Comparison of ENCODE assay signal across 9 mouse cellular contexts in the genomic region with DNA sequence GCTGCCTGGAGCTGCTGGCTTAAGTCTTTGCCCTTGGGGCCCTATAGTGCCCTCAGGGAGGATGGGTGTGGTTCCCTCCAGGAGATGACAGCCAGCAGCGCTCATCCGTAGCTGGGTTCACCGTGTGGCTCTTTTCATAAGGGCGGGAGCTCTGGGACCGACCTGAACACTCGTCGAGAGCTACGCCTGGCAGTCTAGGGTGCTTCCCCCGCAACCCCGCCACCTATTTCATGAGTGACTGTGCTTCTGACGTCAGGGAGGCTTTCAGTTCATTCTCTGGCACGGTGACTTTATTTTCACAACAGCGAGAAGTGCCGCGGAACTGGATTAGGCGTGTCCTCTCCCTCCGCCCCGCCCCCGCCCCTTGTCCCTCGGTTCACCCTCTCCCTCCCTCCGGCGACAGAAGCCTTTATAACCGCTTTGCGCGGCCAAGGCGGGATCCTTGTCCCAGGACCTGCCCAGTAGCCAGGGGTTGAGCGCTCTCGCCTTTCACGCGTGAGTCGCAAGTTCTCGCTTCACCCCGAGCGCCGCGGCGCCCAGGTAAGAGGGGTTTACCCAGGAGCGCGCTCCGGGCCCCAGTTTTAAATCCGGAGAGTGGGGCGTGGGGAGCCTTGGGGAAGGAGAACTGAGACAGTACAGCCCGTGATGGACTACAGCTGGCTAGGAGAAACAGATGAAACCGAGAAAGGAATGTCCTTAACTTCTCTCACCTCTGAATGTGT. TPM values are rescaled to one million over a fixed set of nuclear protein-coding genes. Genes with fewer than 3 reads are reported as not detected.
DNase-seq lines count a peak whose midpoint lies in the region; ATAC-seq lines count a peak whose summit lies in the region.
"Had no signal": no experiment of that assay in that cellular context is flagged by ENCODE, and none has a peak within 500 bp of the region (broad histone marks: within the 10 kb centered on the region; RNA-seq: fewer than 3 reads in every experiment).

Gprc5a (plus strand) TSS at position 416 of the 722 bp plus-strand sequence.

- WGBS in forebrain, embryonic 15.5 days = under 1% methylated on average over 44 of the region's 44 CpGs
- WGBS in hindbrain, embryonic 14.5 days = 1% methylated on average over 44 of the region's 44 CpGs
- 1% methylated on average over 44 of the region's 44 CpGs for WGBS in liver, embryonic 11.5 days

- H3K4me3 ChIP-seq in forebrain, embryonic 15.5 days = peak within 1 kb of the TSS; percentile 43
- peak within 1 kb of the TSS; percentile 31 for H3K4me3 ChIP-seq in hindbrain, embryonic 14.5 days (replicated peaks; ENCODE audit: low read length)
- peak within 1 kb of the TSS; percentile 47 for H3K4me3 ChIP-seq in liver, embryonic 11.5 days (ENCODE audit: low read depth, low read length)

- H3K36me3 ChIP-seq in forebrain, embryonic 15.5 days = no peaks in the 10 kb centered on the region
- H3K36me3 ChIP-seq in hindbrain, embryonic 14.5 days (replicated peaks; ENCODE audit: control insufficient read depth, insufficient read depth) = no peaks in the 10 kb centered on the region
- no peaks in the 10 kb centered on the region for H3K36me3 ChIP-seq in liver, embryonic 11.5 days (ENCODE audit: control insufficient read depth, insufficient read depth, low read length)
- H3K36me3 ChIP-seq: G1E had no signal

- H3K4me1 ChIP-seq in forebrain, embryonic 15.5 days = peaks cover 10% of the 10 kb centered on the region; the same call in 1 of the 2 replicates
- 0 out of 2 replicates have a peak, but pooled peaks cover 3% of the 10 kb centered on the region for H3K4me1 ChIP-seq in hindbrain, embryonic 14.5 days (replicated peaks; ENCODE audit: control insufficient read depth, insufficient read depth, low read length)
- peaks cover 13% of the 10 kb centered on the region for H3K4me1 ChIP-seq in liver, embryonic 11.5 days (replicated peaks; ENCODE audit: control insufficient read depth, insufficient read depth, low read length)

- H3K9ac ChIP-seq in forebrain, embryonic 15.5 days (replicated peaks) = peak within 1 kb of the TSS; percentile 39
- H3K9ac ChIP-seq in hindbrain, embryonic 14.5 days = peak within 1 kb of the TSS; percentile 32; the same call in 1 of the 2 replicates
- peak within 1 kb of the TSS; percentile 44 for H3K9ac ChIP-seq in liver, embryonic 11.5 days (ENCODE audit: low read depth, low read length)

- peak; percentile 48; the same call in 1 of the 2 replicates for ATAC-seq in forebrain, embryonic 15.5 days (replicated peaks)
- peak; percentile 40; the same call in 1 of the 2 replicates for ATAC-seq in hindbrain, embryonic 14.5 days (ENCODE audit: low FRiP score)
- peak; percentile 85 for ATAC-seq in liver, embryonic 11.5 days (replicated peaks; ENCODE audit: low FRiP score)
- peak; percentile 76 for ATAC-seq in monocyte, adult 5-6 weeks (replicated peaks; ENCODE audit: insufficient number of reproducible peaks, low FRiP score, low TSS enrichment, poor library complexity, severe bottlenecking)

- H3K27ac ChIP-seq in forebrain, embryonic 15.5 days (replicated peaks) = no peak within 1 kb of the TSS
- H3K27ac ChIP-seq in hindbrain, embryonic 14.5 days = no peak within 1 kb of the TSS
- no peak within 1 kb of the TSS for H3K27ac ChIP-seq in liver, embryonic 11.5 days (ENCODE audit: low read depth, low read length)

- peak within 1 kb of the TSS; percentile 82 for H3K4me2 ChIP-seq in forebrain, embryonic 15.5 days (replicated peaks)
- peak within 1 kb of the TSS; percentile 55 for H3K4me2 ChIP-seq in hindbrain, embryonic 14.5 days (replicated peaks)
- H3K4me2 ChIP-seq in liver, embryonic 11.5 days = peak within 1 kb of the TSS; percentile 81

- H3K9me3 ChIP-seq in forebrain, embryonic 15.5 days = no peaks in the 10 kb centered on the region
- H3K9me3 ChIP-seq in hindbrain, embryonic 14.5 days (ENCODE audit: control insufficient read depth, low read length) = no peaks in the 10 kb centered on the region
- H3K9me3 ChIP-seq in liver, embryonic 11.5 days (ENCODE audit: control insufficient read depth, low read length) = no peaks in the 10 kb centered on the region
- H3K9me3 ChIP-seq: G1E had no signal

- DNase-seq in cerebellum, postnatal 14 days = peak; percentile 16 to 22
- DNase-seq in cerebellum, adult 11 months = no peak
- peak; percentile 10 to 14 for DNase-seq in adrenal gland, postnatal 4 days (ENCODE audit: low spot score in 2 of 2)
- no peak for DNase-seq in hindbrain, embryonic 14.5 days (ENCODE audit: low spot score)
- DNase-seq in liver, embryonic 11.5 days (ENCODE audit: low spot score) = peak; percentile 62
- DNase-seq in thymus, postnatal 4 days = peak; percentile 39

- H3K27me3 ChIP-seq in forebrain, embryonic 15.5 days = peaks cover 6% of the 10 kb centered on the region; the same call in 1 of the 2 replicates
- peaks cover 19% of the 10 kb centered on the region for H3K27me3 ChIP-seq in hindbrain, embryonic 14.5 days (ENCODE audit: control insufficient read depth, insufficient read depth, low read length)
- H3K27me3 ChIP-seq in liver, embryonic 11.5 days (replicated peaks; ENCODE audit: control insufficient read depth, insufficient read depth, low read length) = peaks cover 6% of the 10 kb centered on the region; the same call in 1 of the 2 replicates

RNA-seq across cellular contexts. Expression of gene Gprc5a, which starts in this region (rescaled TPM):
- total RNA-seq in adrenal gland, postnatal 4 days (2021) = 1 to 10 TPM; 1.7 to 3.0 TPM
- polyA plus RNA-seq in forebrain, embryonic 15.5 days (2015; fragmentation: Nextera tagmentation; extraction: Ambion mirVana) = 0.28 and 0.42 TPM in 2 replicates
- 0.09 and 0.56 TPM in 2 replicates for polyA plus RNA-seq in hindbrain, embryonic 14.5 days (2014; fragmentation: Nextera tagmentation; extraction: Ambion mirVana)
- polyA plus RNA-seq in liver, embryonic 11.5 days (2014; fragmentation: Nextera tagmentation; extraction: Ambion mirVana) = 0.80 and 1.4 TPM in 2 replicates
- 0.67 to 1.6 TPM (median 0.85 TPM) in 3 replicates for total RNA-seq in monocyte, adult 5-6 weeks (2017)
- total RNA-seq: G1E had no signal
- polyA plus RNA-seq: G1E had no signal

Comparison
In these comparisons a context has a peak if more than half of its experiments do, and no peak if none do; other contexts are left out.
1. DNase-seq: peak in cerebellum, postnatal 14 days (2 of 2), adrenal gland, postnatal 4 days (2 of 2), liver, embryonic 11.5 days (single experiment) and thymus, postnatal 4 days (single experiment); none in cerebellum, adult 11 months (single experiment) and hindbrain, embryonic 14.5 days (single experiment).
2. Peak in ATAC-seq, H3K4me3 ChIP-seq, H3K9ac ChIP-seq and H3K4me2 ChIP-seq in forebrain, embryonic 15.5 days; RNA of the gene not detected or under 1 TPM.
3. Peak in ATAC-seq, H3K4me3 ChIP-seq, H3K9ac ChIP-seq and H3K4me2 ChIP-seq in hindbrain, embryonic 14.5 days; RNA of the gene not detected or under 1 TPM.
4. Peak in every context shown above with its lines, with median percentiles within 50 percentile points of each other: ATAC-seq, H3K4me2 ChIP-seq, H3K4me3 ChIP-seq and H3K9ac ChIP-seq.